Mouse (Mus musculus) liver, adult 2 months (tissue): Measurements from ENCODE around the gene Vill.

Experiments
- CTCF ChIP-seq: fragments of 200-500 bp; IDR thresholded peaks from 2 replicates; pipeline ENCODE4 v1.5.1; 2011; ENCODE audit warnings: low read depth, low read length, control low read depth
- POLR2A ChIP-seq: fragments of 200-500 bp; IDR thresholded peaks from 2 replicates; pipeline ENCODE4 v1.6.1; 2011; ENCODE audit warnings: low read length, control low read depth; ENCODE audit not compliant: insufficient read depth; ENCODE audit errors: extremely low read depth

DNA sequence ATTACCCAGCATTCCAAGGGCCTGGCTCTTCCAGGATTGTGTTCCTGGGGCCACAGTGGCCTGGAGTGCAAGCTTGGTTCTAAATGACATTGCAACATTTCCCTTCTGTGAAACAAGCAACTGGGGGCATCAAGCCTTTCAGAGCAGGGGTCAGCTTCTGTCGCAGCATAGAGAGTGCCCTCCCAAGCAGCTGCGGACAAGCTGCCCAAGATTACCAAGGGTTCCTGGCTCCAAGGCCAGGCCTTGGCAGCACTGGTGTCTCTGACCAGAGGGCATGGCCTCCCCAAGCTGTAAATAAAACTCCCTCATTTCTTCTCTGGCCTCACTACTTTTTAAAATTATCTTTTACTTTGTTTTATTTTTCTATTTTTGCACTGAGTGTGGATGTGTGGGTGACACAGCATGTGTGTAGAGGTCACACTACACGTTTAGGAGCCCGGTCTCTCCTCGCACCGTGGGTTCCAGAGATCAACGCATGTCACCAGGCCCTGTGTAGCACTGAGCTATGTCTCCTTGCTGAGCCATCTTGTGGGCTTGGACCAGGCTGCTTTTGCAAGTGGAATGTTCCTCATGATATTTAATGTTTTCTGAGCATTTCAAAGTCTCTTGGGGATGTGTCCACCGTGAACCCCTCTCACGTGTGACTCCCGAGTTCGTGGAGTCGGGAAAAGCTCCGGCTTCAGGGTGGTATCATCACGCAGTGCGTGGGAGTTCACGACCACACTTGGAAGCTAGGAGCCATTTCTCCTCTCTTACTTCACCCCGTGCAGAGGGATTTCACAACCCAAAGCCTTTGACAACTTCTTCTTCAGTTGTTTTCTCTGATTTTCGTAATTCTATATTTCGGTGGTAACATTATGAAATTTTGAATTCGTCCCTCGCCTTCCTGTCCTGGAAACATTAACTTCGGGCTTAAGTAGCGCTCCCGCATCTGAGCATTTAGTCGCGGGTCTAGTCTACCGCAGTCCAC lies 24.1 kb upstream of the Vill start:
- TF ChIP-seq CTCF (no peak), POLR2A (no peak)
